Mouse (Mus musculus): Measurements from ENCODE around the gene Ercc8. TPM values are rescaled to one million over a fixed set of nuclear protein-coding genes. Genes with fewer than 3 reads are reported as not detected.

The Ercc8 gene
- polyA plus RNA-seq, 1 experiment, result 6.4 TPM

GRCm38 (mm10) chr13:108215231-108215780 lies 56.8 kb downstream of the Ercc8 start:
- DNase-seq (ENCODE audit: low spot score), result no peak

GRCm38 (mm10) chr13:108219773-108220172 lies 61.2 kb downstream of the Ercc8 start:
- no peak for DNase-seq (ENCODE audit: low spot score)

- DNase-seq (ENCODE audit: low spot score), result no peak
Measured at GRCm38 (mm10) chr13:108229191-108229590, 70.7 kb downstream of the Ercc8 start.

GRCm38 (mm10) chr13:108229634-108230330 lies 71.3 kb downstream of the Ercc8 start:
- no peak for DNase-seq (ENCODE audit: low spot score)

- no peak for DNase-seq (ENCODE audit: low spot score)
Measured at GRCm38 (mm10) chr13:108240012-108240411, 81.5 kb downstream of the Ercc8 start.

- DNase-seq (ENCODE audit: low spot score), result no peak
Measured at GRCm38 (mm10) chr13:108241715-108242114, 83.2 kb downstream of the Ercc8 start.

Other genes with a start within 250 kb of the Ercc8 start
- gene Smim15, start 114.3 kb upstream of the Ercc8 start, polyA plus RNA-seq (2012; rRNA removed), result 81.5 and 82.4 TPM in 2 replicates
- 27.1 and 29.1 TPM in 2 replicates for gene Ndufaf2, start 108 bp upstream of the Ercc8 start, polyA plus RNA-seq (2012; rRNA removed)
- 1.6 and 1.8 TPM in 2 replicates for gene Elovl7, start 55.7 kb downstream of the Ercc8 start, polyA plus RNA-seq (2012; rRNA removed)
- gene Depdc1b, start 157.6 kb downstream of the Ercc8 start, polyA plus RNA-seq (2012; rRNA removed), result 0.37 and 0.56 TPM in 2 replicates